ENCODE assay signal across 9 mouse cellular contexts in the genomic region with DNA sequence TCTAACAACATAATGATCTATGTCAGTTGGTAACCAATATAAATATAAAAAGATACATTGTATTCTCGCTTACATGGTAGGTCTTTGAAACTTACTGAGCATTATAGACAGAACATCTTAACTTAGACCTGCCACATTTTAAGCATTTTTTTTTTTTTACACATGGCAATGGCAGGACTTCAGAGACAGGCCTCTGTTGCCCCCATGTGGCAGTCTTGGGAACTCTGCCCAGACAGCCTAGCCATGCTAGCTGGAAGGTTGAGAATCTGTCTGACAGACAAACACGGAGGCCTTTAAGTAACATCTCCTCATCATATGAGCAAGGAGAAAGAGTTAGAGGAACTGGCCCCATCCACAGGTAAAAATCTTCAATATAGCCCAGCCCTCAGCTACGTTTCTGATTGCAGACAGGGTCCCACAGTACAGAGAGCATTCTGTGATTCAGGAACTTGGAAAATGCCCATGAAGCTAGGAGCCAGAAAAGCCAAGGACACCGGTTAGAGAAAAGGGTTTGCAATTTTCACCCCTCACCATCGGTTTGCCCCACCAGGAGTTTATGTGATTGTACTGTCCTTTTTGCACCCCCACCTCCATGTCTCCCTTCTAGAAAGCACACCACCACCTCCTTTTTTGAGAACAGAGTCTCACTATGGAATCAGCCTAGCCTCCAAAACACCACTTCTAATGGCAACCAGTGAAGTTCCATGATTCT. TPM values are rescaled to one million over a fixed set of nuclear protein-coding genes. Genes with fewer than 3 reads are reported as not detected.
A peak's percentile ranks its signal among the peaks of the same experiment; 100 is the strongest.
DNase-seq lines count a peak whose midpoint lies in the region; ATAC-seq and TF ChIP-seq lines count a peak whose summit lies in the region.
"Had no signal": no experiment of that assay in that cellular context is flagged by ENCODE, and none has a peak within 500 bp of the region (broad histone marks: within the 10 kb centered on the region; RNA-seq: fewer than 3 reads in every experiment).

No protein-coding gene starts in this region.

- H3K27ac ChIP-seq in hindbrain, embryonic 14.5 days = no peak overlapping the region
- no peak overlapping the region for H3K27ac ChIP-seq in left cerebral cortex, adult 2 months
- no peak overlapping the region for H3K27ac ChIP-seq in midbrain, embryonic 14.5 days (replicated peaks; ENCODE audit: low read depth, low read length)
- H3K27ac ChIP-seq: midbrain, embryonic 12.5 days had no signal

- ATAC-seq in Patski = peak; percentile 51
- ATAC-seq in hindbrain, embryonic 14.5 days (ENCODE audit: low FRiP score) = 0 out of 2 replicates have a peak, but pooled peaks have one; percentile 57
- ATAC-seq in midbrain, embryonic 14.5 days (ENCODE audit: low FRiP score, low TSS enrichment) = no peak

- no peak overlapping the region for H3K4me2 ChIP-seq in hindbrain, embryonic 14.5 days (replicated peaks)
- H3K4me2 ChIP-seq in midbrain, embryonic 14.5 days (ENCODE audit: low read length) = no peak overlapping the region
- H3K4me2 ChIP-seq: midbrain, embryonic 12.5 days had no signal

- H3K36me3 ChIP-seq in hindbrain, embryonic 14.5 days (replicated peaks; ENCODE audit: control insufficient read depth, insufficient read depth) = no peaks in the 10 kb centered on the region
- no peaks in the 10 kb centered on the region for H3K36me3 ChIP-seq in midbrain, embryonic 14.5 days (ENCODE audit: control insufficient read depth, insufficient read depth, low read length)
- H3K36me3 ChIP-seq: midbrain, embryonic 12.5 days had no signal

- CTCF ChIA-PET in Patski (lab: Charles Lee) = interaction anchor here (0.7 to 1.9 kb wide), 9 partner anchors 80 to 407 kb away, joined by 3 to 6 read pairs (median 4); no protein-coding TSS in a partner anchor

- no peaks in the 10 kb centered on the region for H3K9me3 ChIP-seq in hindbrain, embryonic 14.5 days (ENCODE audit: control insufficient read depth, low read length)
- H3K9me3 ChIP-seq in midbrain, embryonic 14.5 days (ENCODE audit: control insufficient read depth, low read length) = no peaks in the 10 kb centered on the region
- H3K9me3 ChIP-seq: midbrain, embryonic 12.5 days had no signal

- intact Hi-C loops in heart, postnatal 25 days (cut with DNase I) = loop anchor here (2.0 to 5.0 kb wide), 3 partner anchors 139 to 528 kb away; partner anchors contain the start of gene Dhrs3
- intact Hi-C loops in left cerebral cortex, adult 2 months (cut with DNase I) = no loop called here

- H3K4me1 ChIP-seq in hindbrain, embryonic 14.5 days (replicated peaks; ENCODE audit: control insufficient read depth, insufficient read depth, low read length) = no peaks in the 10 kb centered on the region
- no peaks in the 10 kb centered on the region for H3K4me1 ChIP-seq in midbrain, embryonic 14.5 days (ENCODE audit: control insufficient read depth, insufficient read depth, low read length)
- H3K4me1 ChIP-seq: midbrain, embryonic 12.5 days had no signal

- H3K4me3 ChIP-seq in hindbrain, embryonic 14.5 days (replicated peaks; ENCODE audit: low read length) = no peak overlapping the region
- no peak overlapping the region for H3K4me3 ChIP-seq in left cerebral cortex, adult 2 months
- H3K4me3 ChIP-seq in midbrain, embryonic 14.5 days (replicated peaks; ENCODE audit: low read depth, low read length) = no peak overlapping the region
- H3K4me3 ChIP-seq: midbrain, embryonic 12.5 days had no signal

- peak; percentile 86 for TF ChIP-seq CTCF in Patski (IDR thresholded peaks at IDR 0.05)
- TF ChIP-seq CTCF in left cerebral cortex, adult 2 months (IDR thresholded peaks at IDR 0.05) = peak; percentile 93

- H3K27me3 ChIP-seq in Patski = no peaks in the 10 kb centered on the region
- no peaks in the 10 kb centered on the region for H3K27me3 ChIP-seq in hindbrain, embryonic 14.5 days (ENCODE audit: control insufficient read depth, insufficient read depth, low read length)
- no peaks in the 10 kb centered on the region for H3K27me3 ChIP-seq in midbrain, embryonic 14.5 days (ENCODE audit: control insufficient read depth, insufficient read depth, low read length)
- H3K27me3 ChIP-seq: midbrain, embryonic 12.5 days had no signal

- POLR2A ChIA-PET in Patski (lab: Charles Lee) = interaction anchor here (0.6 kb wide), 1 partner anchor 44 kb away, joined by 4 read pairs; no protein-coding TSS in a partner anchor

- peak; percentile 63 for DNase-seq in heart, adult 8-10 months (ENCODE audit: low spot score)
- no peak for DNase-seq in heart, postnatal 25 days (ENCODE audit: low spot score)
- DNase-seq in Patski (ENCODE audit: low read depth, low spot score) = no peak
- DNase-seq in embryo, embryonic 11.5 days (ENCODE audit: low read depth, low spot score) = peak; percentile 22
- DNase-seq in hindbrain, embryonic 14.5 days (ENCODE audit: low spot score) = peak; percentile 78
- peak; percentile 55 to 70 for DNase-seq in left cerebral cortex, adult 2 months (ENCODE audit: extremely low spot score in 1 of 2, low spot score in 2 of 2)
- DNase-seq in midbrain, embryonic 14.5 days = peak; percentile 80
- peak; percentile 65 to 82 for DNase-seq in spleen, postnatal 4 days (ENCODE audit: low spot score in 2 of 2)

- 52% methylated on average over 5 of the region's 5 CpGs for WGBS in hindbrain, embryonic 14.5 days
- 52% methylated on average over 5 of the region's 5 CpGs for WGBS in midbrain, embryonic 14.5 days

- no peak overlapping the region for H3K9ac ChIP-seq in hindbrain, embryonic 14.5 days
- H3K9ac ChIP-seq in midbrain, embryonic 14.5 days (replicated peaks; ENCODE audit: low read length) = no peak overlapping the region
- H3K9ac ChIP-seq: midbrain, embryonic 12.5 days had no signal

- in situ Hi-C loops in Patski (cut with MboI; ENCODE audit: low pct_unique_long_range_greater_than_20kb) = no loop called here

RNA-seq across cellular contexts. Expression of gene Tnfrsf8, which starts 19.2 kb away (rescaled TPM):
- under 1 TPM in 2 of 4 experiments, not detected in 2; 0.11 to 0.16 TPM for total RNA-seq in heart, adult 8-10 months (2022)
- total RNA-seq in heart, postnatal 25 days (2021) = under 1 TPM in 1 of 2 experiments, not detected in 1; 0.08 TPM
- 0.03 TPM for polyA plus RNA-seq in Patski (2021)
- 0.28 and 0.38 TPM in 2 replicates for polyA plus RNA-seq in hindbrain, embryonic 14.5 days (2014; fragmentation: Nextera tagmentation; extraction: Ambion mirVana)
- 1 to 10 TPM in 1 of 2 experiments, under 1 TPM in 1; 0.91 to 1.5 TPM for total RNA-seq in left cerebral cortex, adult 2 months (2021)
- 0.29 and 0.39 TPM in 2 replicates for polyA plus RNA-seq in midbrain, embryonic 14.5 days (2014; fragmentation: Nextera tagmentation; extraction: Ambion mirVana)
- polyA plus RNA-seq: midbrain, embryonic 12.5 days had no signal

RNA-seq across cellular contexts. Expression of gene Tnfrsf1b, which starts 49.1 kb away (rescaled TPM):
- total RNA-seq in heart, adult 8-10 months (2022) = 1 to 10 TPM; 4.6 to 7.7 (median 5.3) TPM
- 1 to 10 TPM; 5.3 to 5.5 TPM for total RNA-seq in heart, postnatal 25 days (2021)
- 0.12 TPM for polyA plus RNA-seq in Patski (2021)
- 4.4 and 4.7 TPM in 2 replicates for polyA plus RNA-seq in hindbrain, embryonic 14.5 days (2014; fragmentation: Nextera tagmentation; extraction: Ambion mirVana)
- 1 to 10 TPM; 2.9 to 3.1 TPM for total RNA-seq in left cerebral cortex, adult 2 months (2021)
- 1.6 and 2.7 TPM in 2 replicates for polyA plus RNA-seq in midbrain, embryonic 14.5 days (2014; fragmentation: Nextera tagmentation; extraction: Ambion mirVana)

Comparison
In these comparisons a context has a peak if more than half of its experiments do, and no peak if none do; other contexts are left out.
1. DNase-seq: peak in heart, adult 8-10 months (single experiment), embryo, embryonic 11.5 days (single experiment), hindbrain, embryonic 14.5 days (single experiment), left cerebral cortex, adult 2 months (2 of 2), midbrain, embryonic 14.5 days (single experiment) and spleen, postnatal 4 days (2 of 2); none in heart, postnatal 25 days (single experiment) and Patski (single experiment).